In the genomic region with DNA sequence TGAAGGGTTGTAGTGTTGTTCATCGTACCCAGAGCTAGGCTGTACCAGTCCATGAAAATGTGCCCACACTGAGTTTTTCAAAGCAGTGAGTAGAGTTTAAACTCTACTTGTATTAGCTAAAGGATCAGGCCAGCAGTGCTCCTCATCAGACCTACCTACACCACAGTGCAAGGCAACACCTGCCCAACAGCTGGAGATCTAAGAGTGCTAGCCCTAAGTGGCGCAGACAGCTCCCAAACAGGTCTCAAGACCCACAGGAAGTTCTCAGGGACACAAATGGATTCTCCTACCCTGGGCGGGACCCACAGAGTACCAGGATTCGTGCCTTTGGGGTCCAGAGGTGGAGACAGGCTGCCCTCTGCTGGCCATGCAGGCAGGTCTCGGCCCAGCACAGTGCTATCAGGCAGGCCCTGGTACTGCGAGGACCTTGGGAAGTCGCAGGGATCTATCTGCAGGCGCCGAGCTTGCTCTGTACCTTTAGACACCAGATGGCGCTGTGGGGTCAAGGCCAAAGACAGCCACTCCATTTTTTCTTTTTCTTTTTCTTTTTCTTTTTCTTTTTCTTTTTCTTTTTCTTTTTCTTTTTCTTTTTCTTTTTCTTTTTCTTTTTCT, we compare ENCODE assay signal across 8 mouse cellular contexts. TPM values are rescaled to one million over a fixed set of nuclear protein-coding genes. Genes with fewer than 3 reads are reported as not detected.
DNase-seq lines count a peak whose midpoint lies in the region; ATAC-seq and TF ChIP-seq lines count a peak whose summit lies in the region.

No protein-coding gene starts in this region.

- H3K4me2 ChIP-seq in forebrain, embryonic 15.5 days (replicated peaks), result no peak overlapping the region
- no peak overlapping the region for H3K4me2 ChIP-seq in liver, postnatal 0 days (ENCODE audit: low read depth, low read length)
- H3K4me2 ChIP-seq in neural tube, embryonic 15.5 days, result no peak overlapping the region

- peak; percentile 91 for DNase-seq in ES-E14 (ENCODE audit: low read depth, low spot score)
- DNase-seq in cerebellum, adult 11 months, result peak; percentile 65
- DNase-seq in heart, postnatal 25 days (ENCODE audit: low spot score), result peak; percentile 86
- DNase-seq in layer of hippocampus, adult 11-12 months (ENCODE audit: low spot score), result peak; percentile 95
- DNase-seq in liver, postnatal 0 days, result peak; percentile 90
- peak; percentile 97 for DNase-seq in testis, postnatal 10 days (ENCODE audit: low spot score)

- H3K9me3 ChIP-seq in ES-E14 (ENCODE audit: control insufficient read depth, insufficient read depth, low read depth, low read length), result no peaks in the 10 kb centered on the region
- no peaks in the 10 kb centered on the region for H3K9me3 ChIP-seq in forebrain, embryonic 15.5 days
- H3K9me3 ChIP-seq in liver, postnatal 0 days (ENCODE audit: low read length), result no peaks in the 10 kb centered on the region
- H3K9me3 ChIP-seq in neural tube, embryonic 15.5 days (replicated peaks), result no peaks in the 10 kb centered on the region

- TF ChIP-seq EP300 in liver, postnatal 0 days (IDR thresholded peaks at IDR 0.05; ENCODE audit: low read depth), result no peak

- H3K4me3 ChIP-seq in ES-E14 (ENCODE audit: insufficient read depth in 1 of 2, low read depth in 1 of 2, low read length in 2 of 2, poor library complexity in 1 of 2, severe bottlenecking in 1 of 2), result no peak overlapping the region
- H3K4me3 ChIP-seq in forebrain, embryonic 15.5 days, result no peak overlapping the region
- H3K4me3 ChIP-seq in liver, postnatal 0 days (ENCODE audit: low read depth, low read length), result no peak overlapping the region
- H3K4me3 ChIP-seq in neural tube, embryonic 15.5 days (replicated peaks), result no peak overlapping the region

- 12% methylated on average over 10 of the region's 10 CpGs for WGBS in forebrain, embryonic 15.5 days
- 13% methylated on average over 10 of the region's 10 CpGs for WGBS in liver, postnatal 0 days (ENCODE audit: insufficient replicate concordance)
- WGBS in neural tube, embryonic 15.5 days, result 14% methylated on average over 10 of the region's 10 CpGs

- intact Hi-C loops in heart, postnatal 25 days (cut with DNase I), result loop anchor here (1.0 kb wide), 2 partner anchors 28 to 34 kb away; no protein-coding TSS in a partner anchor

- no peak overlapping the region for H3K27ac ChIP-seq in ES-E14 (ENCODE audit: insufficient read depth, low read depth, low read length, poor library complexity, severe bottlenecking)
- H3K27ac ChIP-seq in forebrain, embryonic 15.5 days (replicated peaks), result no peak overlapping the region
- H3K27ac ChIP-seq in liver, postnatal 0 days (ENCODE audit: low read depth), result no peak overlapping the region
- H3K27ac ChIP-seq in neural tube, embryonic 15.5 days (replicated peaks), result no peak overlapping the region

- H3K4me1 ChIP-seq in ES-E14 (ENCODE audit: control insufficient read depth in 2 of 2, insufficient read depth in 2 of 2, low read length in 2 of 2, poor library complexity in 1 of 2), result peaks cover 0 to 6% of the 10 kb centered on the region in 2 experiments; a peak in 2 of 4 replicates
- H3K4me1 ChIP-seq in forebrain, embryonic 15.5 days, result no peaks in the 10 kb centered on the region
- H3K4me1 ChIP-seq in liver, postnatal 0 days (ENCODE audit: insufficient read depth), result no peaks in the 10 kb centered on the region
- H3K4me1 ChIP-seq in neural tube, embryonic 15.5 days, result no peaks in the 10 kb centered on the region

- ATAC-seq in forebrain, embryonic 15.5 days (replicated peaks), result peak; percentile 99
- ATAC-seq in liver, postnatal 0 days, result peak; percentile 99
- ATAC-seq in neural tube, embryonic 15.5 days (ENCODE audit: low FRiP score), result peak; percentile 97

- TF ChIP-seq CTCF in liver, postnatal 0 days (IDR thresholded peaks at IDR 0.05; ENCODE audit: low read depth), result peak; percentile 97

- H3K9ac ChIP-seq in ES-E14 (ENCODE audit: insufficient read depth, low read depth, low read length, poor library complexity, severe bottlenecking), result 0 out of 2 replicates have a peak overlapping the region, but pooled peaks have one; percentile 47
- no peak overlapping the region for H3K9ac ChIP-seq in forebrain, embryonic 15.5 days (replicated peaks)
- no peak overlapping the region for H3K9ac ChIP-seq in liver, postnatal 0 days (replicated peaks)
- no peak overlapping the region for H3K9ac ChIP-seq in neural tube, embryonic 15.5 days (replicated peaks)

- in situ Hi-C loops in ES-E14 (cut with MboI; ENCODE audit: low sequenced_read_pairs in 2 of 2, unreplicated experiment in 2 of 2), result no loop called here

- H3K27me3 ChIP-seq in forebrain, embryonic 15.5 days, result no peaks in the 10 kb centered on the region
- H3K27me3 ChIP-seq in liver, postnatal 0 days (ENCODE audit: insufficient read depth, low read length), result no peaks in the 10 kb centered on the region
- H3K27me3 ChIP-seq in neural tube, embryonic 15.5 days (replicated peaks), result no peaks in the 10 kb centered on the region

- peaks cover 5% of the 10 kb centered on the region; the same call in 1 of the 2 replicates for H3K36me3 ChIP-seq in ES-E14 (ENCODE audit: control insufficient read depth, insufficient read depth, low read length, poor library complexity, severe bottlenecking)
- no peaks in the 10 kb centered on the region for H3K36me3 ChIP-seq in forebrain, embryonic 15.5 days
- peaks cover 31% of the 10 kb centered on the region; the same call in 1 of the 2 replicates for H3K36me3 ChIP-seq in liver, postnatal 0 days (replicated peaks; ENCODE audit: insufficient read depth, low read length)
- H3K36me3 ChIP-seq in neural tube, embryonic 15.5 days, result no peaks in the 10 kb centered on the region

TF ChIP-seq in ES-E14, 5 proteins besides CTCF, POLR2A, EP300 and RAD21:
- TF ChIP-seq MAFK (IDR thresholded peaks at IDR 0.05; ENCODE audit: insufficient read depth, low read depth, low read length) (no peak), ZC3H11A (IDR thresholded peaks at IDR 0.05; ENCODE audit: borderline replicate concordance, low read depth, low read length) (peak; percentile 84), HCFC1 (IDR thresholded peaks at IDR 0.05; ENCODE audit: borderline replicate concordance, insufficient read depth, low read length) (0 out of 2 replicates have a peak, but pooled peaks have one; percentile 44), ZNF384 (IDR thresholded peaks at IDR 0.05; ENCODE audit: low read depth, low read length) (peak; percentile 82), CHD2 (IDR thresholded peaks at IDR 0.05; ENCODE audit: low read depth, low read length) (no peak)

RNA-seq across cellular contexts. Expression of gene Phlda3, which starts 13.1 kb away (rescaled TPM):
- total RNA-seq in ES-E14 (2012; rRNA removed), result 51.1 and 70.7 TPM in 2 replicates
- polyA plus RNA-seq in forebrain, embryonic 15.5 days (2015; fragmentation: Nextera tagmentation; extraction: Ambion mirVana), result 15.5 and 16.8 TPM in 2 replicates
- 10 to 100 TPM; 12.9 to 14.6 TPM for total RNA-seq in heart, postnatal 25 days (2021)
- polyA plus RNA-seq in liver, postnatal 0 days (2015; fragmentation: Nextera tagmentation; extraction: Ambion mirVana), result 4.0 and 4.9 TPM in 2 replicates
- 54.1 and 62.9 TPM in 2 replicates for polyA plus RNA-seq in neural tube, embryonic 15.5 days (2015; fragmentation: Nextera tagmentation; extraction: Ambion mirVana)

RNA-seq across cellular contexts. Expression of gene Tnni1, which starts 26.4 kb away (rescaled TPM):
- total RNA-seq in ES-E14 (2012; rRNA removed), result 1.1 and 1.6 TPM in 2 replicates
- polyA plus RNA-seq in forebrain, embryonic 15.5 days (2015; fragmentation: Nextera tagmentation; extraction: Ambion mirVana), result 0.45 and 1.3 TPM in 2 replicates
- total RNA-seq in heart, postnatal 25 days (2021), result 1 to 10 TPM; 2.0 to 2.3 TPM
- 1.2 and 4.7 TPM in 2 replicates for polyA plus RNA-seq in liver, postnatal 0 days (2015; fragmentation: Nextera tagmentation; extraction: Ambion mirVana)
- 19.9 and 31.1 TPM in 2 replicates for polyA plus RNA-seq in neural tube, embryonic 15.5 days (2015; fragmentation: Nextera tagmentation; extraction: Ambion mirVana)

RNA-seq across cellular contexts. Expression of gene Csrp1, which starts 33.0 kb away (rescaled TPM):
- total RNA-seq in ES-E14 (2012; rRNA removed), result 91.6 and 131 TPM in 2 replicates
- polyA plus RNA-seq in forebrain, embryonic 15.5 days (2015; fragmentation: Nextera tagmentation; extraction: Ambion mirVana), result 17.7 and 18.0 TPM in 2 replicates
- total RNA-seq in heart, postnatal 25 days (2021), result 10 to 100 TPM; 48.0 to 56.7 TPM
- 23.5 and 25.9 TPM in 2 replicates for polyA plus RNA-seq in liver, postnatal 0 days (2015; fragmentation: Nextera tagmentation; extraction: Ambion mirVana)
- polyA plus RNA-seq in neural tube, embryonic 15.5 days (2015; fragmentation: Nextera tagmentation; extraction: Ambion mirVana), result 18.8 and 48.9 TPM in 2 replicates
